Comparison of ENCODE assay signal across 12 mouse cellular contexts in genomic region chr4:130549189-130549588, GRCm38 (mm10). TPM values are rescaled to one million over a fixed set of nuclear protein-coding genes. Genes with fewer than 3 reads are reported as not detected.
A peak's percentile ranks its signal among the peaks of the same experiment; 100 is the strongest.
DNase-seq lines count a peak whose midpoint lies in the region; ATAC-seq and TF ChIP-seq lines count a peak whose summit lies in the region.
"Had no signal": no experiment of that assay in that cellular context is flagged by ENCODE, and none has a peak within 500 bp of the region (broad histone marks: within the 10 kb centered on the region; RNA-seq: fewer than 3 reads in every experiment).

No protein-coding gene starts in this region.

- 83% methylated on average over 8 of the region's 8 CpGs for WGBS in neural tube, embryonic 13.5 days
- WGBS in forebrain, postnatal 0 days = 89% methylated on average over 8 of the region's 8 CpGs
- 89% methylated on average over 8 of the region's 8 CpGs for WGBS in olfactory bulb, adult 2 months

- H3K36me3 ChIP-seq in neural tube, embryonic 13.5 days = no peaks in the 10 kb centered on the region
- no peaks in the 10 kb centered on the region for H3K36me3 ChIP-seq in forebrain, postnatal 0 days (ENCODE audit: insufficient read depth)

- peaks cover 95% of the 10 kb centered on the region for H3K4me1 ChIP-seq in neural tube, embryonic 13.5 days (replicated peaks)
- H3K4me1 ChIP-seq in forebrain, postnatal 0 days (ENCODE audit: insufficient read depth) = peaks cover 16% of the 10 kb centered on the region
- H3K4me1 ChIP-seq in olfactory bulb, adult 2 months (ENCODE audit: control insufficient read depth, insufficient read depth, low read length) = peaks cover 33% of the 10 kb centered on the region

- TF ChIP-seq POLR2A in olfactory bulb, adult 2 months (IDR thresholded peaks at IDR 0.05; ENCODE audit: insufficient read depth, low read depth, low read length) = no peak

- DNase-seq in gastrocnemius, adult 2 months = no peak
- DNase-seq in gastrocnemius, postnatal 36 days = no peak
- DNase-seq in neural tube, embryonic 10.5 days (ENCODE audit: extremely low spot score, low spot score) = no peak
- DNase-seq in forebrain, postnatal 0 days = no peak
- no peak for DNase-seq in adrenal gland, adult 18-20 months (ENCODE audit: low spot score in 2 of 2)
- no peak for DNase-seq in embryo, embryonic 10 days (ENCODE audit: low spot score)
- DNase-seq: cerebellum, postnatal 10 days; right cerebral cortex, postnatal 14 days; thymus, adult 18-20 months had no signal

- no peaks in the 10 kb centered on the region for H3K27me3 ChIP-seq in neural tube, embryonic 13.5 days
- no peaks in the 10 kb centered on the region for H3K27me3 ChIP-seq in forebrain, postnatal 0 days (ENCODE audit: insufficient read depth, low read length)

- ATAC-seq in neural tube, embryonic 13.5 days (ENCODE audit: low read depth) = no peak
- ATAC-seq in forebrain, postnatal 0 days = no peak

- H3K4me3 ChIP-seq in gastrocnemius, adult 2 months = no peak overlapping the region
- H3K4me3 ChIP-seq in neural tube, embryonic 13.5 days = no peak overlapping the region
- no peak overlapping the region for H3K4me3 ChIP-seq in forebrain, postnatal 0 days (ENCODE audit: low read depth, low read length)
- no peak overlapping the region for H3K4me3 ChIP-seq in olfactory bulb, adult 2 months (ENCODE audit: insufficient read depth, low read depth, low read length)

- H3K9me3 ChIP-seq in neural tube, embryonic 13.5 days = no peaks in the 10 kb centered on the region
- no peaks in the 10 kb centered on the region for H3K9me3 ChIP-seq in forebrain, postnatal 0 days (ENCODE audit: low read length)

- no peak overlapping the region for H3K9ac ChIP-seq in neural tube, embryonic 13.5 days
- no peak overlapping the region for H3K9ac ChIP-seq in forebrain, postnatal 0 days

- H3K27ac ChIP-seq in gastrocnemius, adult 2 months = no peak overlapping the region
- H3K27ac ChIP-seq in neural tube, embryonic 13.5 days (replicated peaks) = peak overlapping the region; percentile 65
- no peak overlapping the region for H3K27ac ChIP-seq in forebrain, postnatal 0 days (ENCODE audit: low read depth, low read length)
- peak overlapping the region; percentile 42 for H3K27ac ChIP-seq in olfactory bulb, adult 2 months (ENCODE audit: insufficient read depth, low read depth, low read length)

- intact Hi-C loops in gastrocnemius, adult 2 months (cut with DNase I) = loop anchor here (5.0 kb wide), 1 partner anchor 207 kb away; no protein-coding TSS in a partner anchor
- intact Hi-C loops in gastrocnemius, postnatal 36 days (cut with DNase I) = no loop called here

- peak; percentile 44 for TF ChIP-seq CTCF in gastrocnemius, adult 2 months (IDR thresholded peaks at IDR 0.05)
- TF ChIP-seq CTCF in forebrain, postnatal 0 days (IDR thresholded peaks at IDR 0.05; ENCODE audit: low read depth) = peak; percentile 59
- TF ChIP-seq CTCF in olfactory bulb, adult 2 months (IDR thresholded peaks at IDR 0.05; ENCODE audit: insufficient read depth, low read depth, low read length) = peak; percentile 40; the same call in 1 of the 2 replicates

- no peak overlapping the region for H3K4me2 ChIP-seq in neural tube, embryonic 13.5 days
- H3K4me2 ChIP-seq in forebrain, postnatal 0 days (ENCODE audit: low read depth) = no peak overlapping the region

RNA-seq across cellular contexts. Expression of gene Nkain1, which starts 24.8 kb away (rescaled TPM):
- 10 to 100 TPM; 11.5 to 17.9 TPM for total RNA-seq in gastrocnemius, adult 2 months (2021)
- 10 to 100 TPM; 12.9 to 13.2 TPM for total RNA-seq in gastrocnemius, postnatal 36 days (2021)
- polyA plus RNA-seq in neural tube, embryonic 13.5 days (2015; fragmentation: Nextera tagmentation; extraction: Ambion mirVana) = 10.6 and 11.8 TPM in 2 replicates
- 231 and 267 TPM in 2 replicates for total RNA-seq in forebrain, postnatal 0 days (2014; rRNA removed)
- polyA plus RNA-seq in forebrain, postnatal 0 days (2015; fragmentation: Nextera tagmentation; extraction: Ambion mirVana) = 9.1 and 10.9 TPM in 2 replicates
- not detected in 2 replicates for polyA plus RNA-seq in olfactory bulb, adult 2 months (2012; ENCODE audit: insufficient read depth, insufficient read length, low replicate concordance, missing spikeins)
- total RNA-seq in adrenal gland, adult 18-20 months (2021) = 1 to 10 TPM; 5.6 to 5.8 TPM
- total RNA-seq: monocyte, adult 5-6 weeks had no signal

Comparison
In these comparisons a context has a peak if more than half of its experiments do, and no peak if none do; other contexts are left out.
1. H3K27ac ChIP-seq: peak in neural tube, embryonic 13.5 days (single experiment) and olfactory bulb, adult 2 months (single experiment); none in gastrocnemius, adult 2 months (single experiment) and forebrain, postnatal 0 days (single experiment).
2. RNA of gene Nkain1, which starts 24.8 kb away (total RNA-seq): 231 to 267 TPM in forebrain, postnatal 0 days; 11.5 to 17.9 TPM in gastrocnemius, adult 2 months, 12.9 to 13.2 TPM in gastrocnemius, postnatal 36 days and 5.6 to 5.8 TPM in adrenal gland, adult 18-20 months; every median in the first group is over 10 times any median in the second.
3. Peak in every context shown above with its lines, with median percentiles within 50 percentile points of each other: CTCF ChIP-seq.